Mouse (Mus musculus) ES-E14 (cell line): ENCODE measurements at regions not wholly inside any gene's neighbourhood (a gene's known extent, or its start where the extent isn't known, plus 50 kb on each side); places are given as distances from the start of the nearest gene placed in this dataset.

Experiments
- DNase-seq: peaks from one replicate; pipeline ENCODE4 v3.0.0-alpha.2; 2013; ENCODE audit warnings: low read depth, low spot score
- H3K27ac ChIP-seq: 2 replicates; pipeline ENCODE4 v1.5.1; 2012; ENCODE audit warnings: low read depth, mild to moderate bottlenecking, low read length, moderate library complexity, mixed read lengths; ENCODE audit not compliant: poor library complexity, insufficient read depth, severe bottlenecking
- H3K36me3 ChIP-seq: 2 replicates; pipeline ENCODE4 v1.6.1; 2012; ENCODE audit warnings: mild to moderate bottlenecking, low read length, moderate library complexity, mixed read lengths; ENCODE audit not compliant: control insufficient read depth, poor library complexity, insufficient read depth, severe bottlenecking
- H3K4me1 ChIP-seq, 2 experiments: fragments of 150-350 bp in 1 of 2; sonication (generic) in 1 of 2; 2 replicates each; pipeline ENCODE4 v1.6.1; 2012; ENCODE audit warnings: low read length in 2 of 2, mild to moderate bottlenecking in 1 of 2, mixed read lengths in 1 of 2; ENCODE audit not compliant: control insufficient read depth in 2 of 2, insufficient read depth in 2 of 2, poor library complexity in 1 of 2
- H3K4me3 ChIP-seq, 2 experiments: fragments of 150-350 bp in 1 of 2; sonication (generic) in 1 of 2; 2 replicates each; pipeline ENCODE4 v1.5.1; 2012; ENCODE audit warnings: low read length in 2 of 2, low read depth in 1 of 2, mild to moderate bottlenecking in 1 of 2, mixed read lengths in 1 of 2; ENCODE audit not compliant: insufficient read depth in 1 of 2, poor library complexity in 1 of 2, severe bottlenecking in 1 of 2
- H3K9ac ChIP-seq: 2 replicates; pipeline ENCODE4 v1.6.1; 2012; ENCODE audit warnings: low read depth, mild to moderate bottlenecking, low read length, mixed read lengths; ENCODE audit not compliant: poor library complexity, insufficient read depth, severe bottlenecking
- H3K9me3 ChIP-seq: fragments of 150-350 bp; sonication (generic); 2 replicates; pipeline ENCODE4 v1.6.1; 2012; ENCODE audit warnings: low read depth, mild to moderate bottlenecking, low read length; ENCODE audit not compliant: control insufficient read depth, insufficient read depth
- CHD2 ChIP-seq: IDR thresholded peaks from 2 replicates; pipeline ENCODE4 v1.6.1; 2014; ENCODE audit warnings: mild to moderate bottlenecking, low read depth, low read length, inconsistent platforms
- HCFC1 ChIP-seq: IDR thresholded peaks from 2 replicates; pipeline ENCODE4 v1.6.1; 2012; ENCODE audit warnings: low read length, inconsistent platforms, borderline replicate concordance; ENCODE audit not compliant: insufficient read depth
- MAFK ChIP-seq: IDR thresholded peaks from 2 replicates; pipeline ENCODE4 v1.6.1; 2014; ENCODE audit warnings: mild to moderate bottlenecking, low read depth, low read length, inconsistent platforms; ENCODE audit not compliant: insufficient read depth
- ZC3H11A ChIP-seq: IDR thresholded peaks from 2 replicates; pipeline ENCODE4 v1.6.1; 2012; ENCODE audit warnings: low read depth, mild to moderate bottlenecking, inconsistent platforms, low read length, borderline replicate concordance
- ZNF384 ChIP-seq: IDR thresholded peaks from 2 replicates; pipeline ENCODE4 v1.6.1; 2012; ENCODE audit warnings: low read depth, low read length, inconsistent platforms
- in situ Hi-C, 2 experiments: fragments of 600-800 bp; cut with MboI; formaldehyde crosslinking; loops; one replicate each; pipeline ENCODE4 v1.15.1; 2025; ENCODE audit warnings: low sequenced_read_pairs in 2 of 2, inconsistent platforms in 1 of 2; ENCODE audit not compliant: unreplicated experiment in 2 of 2

GRCm38 (mm10) chr10:97009859-97010258 lies 393.1 kb downstream of the Btg1 start:
- TF ChIP-seq HCFC1 (no peak), ZNF384 (no peak), ZC3H11A (no peak), CHD2 (no peak), MAFK (no peak)
- no peak overlapping the region for H3K4me3 ChIP-seq
- DNase-seq = no peak
- H3K4me1 ChIP-seq = no peaks in the 10 kb centered on the region
- no peak overlapping the region for H3K27ac ChIP-seq
- no peak overlapping the region for H3K9ac ChIP-seq
- H3K9me3 ChIP-seq = no peaks in the 10 kb centered on the region
- in situ Hi-C loops = no loop called here
- no peaks in the 10 kb centered on the region for H3K36me3 ChIP-seq

- TF ChIP-seq ZNF384 (no peak), CHD2 (no peak), ZC3H11A (no peak), HCFC1 (no peak), MAFK (no peak)
- Histone ChIP-seq H3K9ac (no peak overlapping the region), H3K9me3 (no peaks in the 10 kb centered on the region), H3K36me3 (no peaks in the 10 kb centered on the region), H3K4me1 (no peaks in the 10 kb centered on the region), H3K4me3 (no peak overlapping the region), H3K27ac (no peak overlapping the region)
- in situ Hi-C loops = no loop called here
- no peak for DNase-seq
Observed at GRCm38 (mm10) chr10:97018641-97019040, 401.8 kb downstream of the Btg1 start.

DNA sequence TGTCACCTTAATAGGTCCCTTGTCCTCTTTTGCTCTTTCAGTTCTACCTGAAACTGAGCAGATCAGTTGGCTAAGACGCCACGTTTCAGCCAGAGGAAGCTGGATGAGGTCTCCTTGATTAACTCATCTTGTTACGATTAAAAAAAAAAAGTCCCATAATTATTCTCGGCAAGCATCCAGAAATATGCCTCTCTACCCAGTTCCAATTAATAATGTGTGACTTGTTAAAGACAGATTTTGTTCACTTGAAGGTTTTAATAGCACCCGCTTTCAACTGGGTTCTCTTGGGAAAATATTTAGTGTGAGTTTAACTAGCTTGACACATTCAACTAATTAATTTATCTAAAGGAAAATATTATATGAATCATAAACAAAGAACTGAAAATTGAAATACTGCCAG lies 412.0 kb downstream of the Btg1 start:
- Histone ChIP-seq H3K36me3 (no peaks in the 10 kb centered on the region), H3K4me1 (no peaks in the 10 kb centered on the region), H3K9me3 (no peaks in the 10 kb centered on the region), H3K27ac (no peak overlapping the region), H3K9ac (no peak overlapping the region), H3K4me3 (no peak overlapping the region)
- no peak for DNase-seq
- TF ChIP-seq MAFK = no peak
- no peak for TF ChIP-seq CHD2
- no peak for TF ChIP-seq HCFC1
- TF ChIP-seq ZC3H11A = no peak
- TF ChIP-seq ZNF384 = no peak
- in situ Hi-C loops = no loop called here

- Histone ChIP-seq H3K27ac (no peak overlapping the region), H3K9me3 (no peaks in the 10 kb centered on the region), H3K4me3 (no peak overlapping the region), H3K36me3 (no peaks in the 10 kb centered on the region), H3K4me1 (no peaks in the 10 kb centered on the region), H3K9ac (no peak overlapping the region)
- no peak for DNase-seq
- no peak for TF ChIP-seq ZNF384
- no peak for TF ChIP-seq HCFC1
- TF ChIP-seq CHD2 = no peak
- TF ChIP-seq MAFK = no peak
- in situ Hi-C loops = no loop called here
Observed at GRCm38 (mm10) chr10:97030996-97031395, 414.2 kb downstream of the Btg1 start.

DNA sequence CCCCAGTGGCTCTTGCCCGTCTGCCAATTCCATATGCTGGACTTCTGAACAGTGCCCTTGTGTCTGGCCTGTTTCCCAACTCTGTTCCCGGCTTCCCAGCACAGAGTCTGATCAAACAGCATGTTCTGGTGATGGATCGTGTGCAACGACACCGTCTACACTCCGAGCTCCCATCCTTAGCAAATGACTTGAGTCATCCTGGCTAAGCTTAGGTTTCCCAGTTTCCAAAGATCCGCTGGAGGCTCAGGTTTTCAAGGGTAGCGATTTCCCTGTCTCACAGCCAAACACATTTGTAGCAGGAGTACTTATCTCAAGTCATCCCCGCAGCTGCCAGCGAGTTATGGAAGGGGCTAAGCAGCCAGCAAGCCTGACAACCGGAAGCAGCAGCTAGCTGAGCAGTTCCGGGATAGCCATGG lies 418.6 kb downstream of the Btg1 start:
- Histone ChIP-seq H3K4me1 (no peaks in the 10 kb centered on the region), H3K9me3 (no peaks in the 10 kb centered on the region), H3K36me3 (no peaks in the 10 kb centered on the region), H3K9ac (no peak overlapping the region), H3K27ac (no peak overlapping the region), H3K4me3 (no peak overlapping the region)
- no peak for DNase-seq
- TF ChIP-seq ZC3H11A (no peak), MAFK (no peak), ZNF384 (no peak), CHD2 (no peak), HCFC1 (no peak)
- in situ Hi-C loops = no loop called here
